Mouse (Mus musculus): Measurements from ENCODE around the gene Gaa. TPM values are rescaled to one million over a fixed set of nuclear protein-coding genes. Genes with fewer than 3 reads are reported as not detected.

Gene Gaa
- polyA plus RNA-seq, 2 experiments from 2014 or later = 11.5 to 27.8 TPM

DNA sequence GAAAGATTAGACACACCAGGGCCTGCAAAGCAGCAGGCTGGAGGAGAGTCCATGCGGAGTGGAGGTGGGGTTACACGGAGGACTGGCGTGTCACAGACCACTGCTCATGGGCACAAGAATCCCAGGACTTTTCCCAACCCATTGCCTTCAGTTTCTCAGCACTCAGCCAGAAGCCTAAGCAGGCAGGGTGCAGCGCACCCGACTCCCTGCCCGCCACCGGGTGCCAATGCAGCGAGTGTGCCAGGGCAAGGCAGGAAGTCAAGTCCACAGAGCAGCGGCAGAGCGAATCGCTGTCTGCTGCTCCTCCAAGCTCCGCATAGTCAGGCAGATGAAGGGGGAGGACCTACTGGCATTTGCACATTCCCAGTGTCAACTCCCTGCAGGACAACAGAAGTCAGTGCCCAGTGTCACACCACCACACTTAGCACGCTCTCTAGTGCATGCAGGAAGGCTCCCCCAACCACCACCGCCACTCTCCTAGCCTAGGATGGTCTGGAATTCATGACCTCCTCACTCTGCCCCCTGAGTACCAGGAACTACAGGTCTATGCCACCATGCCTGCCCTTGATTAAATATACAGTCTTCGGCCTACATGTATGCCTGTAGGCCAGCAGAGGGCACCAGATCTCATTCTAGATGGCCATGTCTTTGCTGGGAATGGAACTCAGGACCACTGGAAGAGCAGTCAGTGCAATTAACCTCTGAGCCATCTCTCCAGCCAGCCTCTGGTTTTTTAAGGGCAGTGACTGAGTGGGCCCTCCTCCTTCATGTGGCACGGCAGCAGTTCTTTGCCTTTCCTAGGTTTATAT, 37.4 kb downstream of the Gaa start:
- ATAC-seq = peak; percentile 68

DNA sequence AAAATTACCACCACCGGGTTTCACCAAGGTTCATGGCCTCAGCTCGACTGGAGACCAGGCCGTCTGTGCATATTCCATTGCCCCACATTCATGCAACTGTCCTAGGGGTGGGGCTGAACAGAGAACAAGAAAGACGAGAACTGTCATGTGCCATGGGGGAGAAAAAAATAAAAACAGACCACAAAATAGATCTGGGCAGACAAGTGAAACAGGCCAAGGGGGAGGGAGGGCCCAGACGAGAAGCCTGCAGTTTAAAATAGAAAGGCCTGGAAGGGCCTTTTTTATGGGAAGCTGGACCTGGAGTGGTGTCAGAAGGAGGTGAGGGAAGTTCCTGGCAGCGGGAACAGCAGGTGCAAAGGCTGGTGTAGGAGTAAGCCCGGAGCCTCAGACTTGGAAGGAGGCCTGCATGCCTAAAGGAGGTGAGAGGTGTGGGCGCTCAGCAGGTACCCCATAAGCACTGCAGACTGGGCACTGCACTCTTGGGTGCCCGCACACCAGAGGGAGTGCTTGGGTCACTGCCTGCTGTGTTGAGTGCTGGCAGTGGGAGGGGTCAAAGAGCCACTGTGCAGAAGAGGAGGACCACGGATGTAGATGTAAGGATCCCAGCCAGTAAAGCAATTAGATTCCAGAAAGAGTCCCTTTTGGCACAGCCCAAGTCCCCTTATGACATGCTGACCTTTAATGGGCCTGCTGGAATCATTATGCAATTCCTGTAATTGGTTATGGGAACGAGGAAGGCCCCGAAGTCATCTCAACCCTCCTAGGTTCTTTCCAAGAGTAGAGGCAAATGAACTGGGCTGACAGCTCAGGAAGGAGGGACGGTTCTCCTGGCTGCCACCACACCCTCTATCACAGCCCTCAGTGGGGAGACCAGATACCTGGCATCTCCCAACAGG, 39.3 kb downstream of the Gaa start:
- no peak for ATAC-seq

DNA sequence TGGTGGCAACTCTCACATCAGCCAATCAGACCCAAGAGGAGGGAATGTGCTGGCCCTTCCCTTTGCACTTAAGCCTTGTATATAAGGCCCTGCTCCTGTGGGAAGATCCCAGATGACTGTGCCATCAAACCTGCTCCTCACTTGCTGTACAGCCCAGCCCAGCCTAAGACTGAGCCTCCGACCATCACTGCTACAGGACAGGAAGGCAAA, 39.9 kb downstream of the Gaa start, which contains the start of gene Card14:
TSS of gene Card14 (plus strand) at position 111 of the 210 bp plus-strand sequence.
- no peak for ATAC-seq

DNA sequence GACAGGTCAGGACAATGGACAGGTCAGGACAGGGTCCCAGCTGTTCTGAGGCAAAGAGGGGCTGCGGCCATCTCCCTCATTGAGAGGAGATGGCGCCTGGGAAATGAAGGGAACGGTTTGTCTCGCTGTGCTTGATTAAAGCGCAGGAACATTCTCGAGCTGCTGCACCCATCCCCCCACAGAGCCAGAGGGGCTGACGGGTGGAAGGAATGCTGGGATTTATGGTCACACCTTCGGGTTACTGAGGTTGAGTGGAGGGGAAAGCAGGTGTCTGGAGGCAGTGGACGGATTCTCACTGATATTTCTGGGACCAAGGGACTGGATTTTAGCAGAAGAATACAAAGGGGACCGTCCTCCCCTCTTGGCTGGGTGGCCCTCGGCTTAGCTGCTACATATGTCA, 40.2 kb downstream of the Gaa start:
- ATAC-seq = no peak

DNA sequence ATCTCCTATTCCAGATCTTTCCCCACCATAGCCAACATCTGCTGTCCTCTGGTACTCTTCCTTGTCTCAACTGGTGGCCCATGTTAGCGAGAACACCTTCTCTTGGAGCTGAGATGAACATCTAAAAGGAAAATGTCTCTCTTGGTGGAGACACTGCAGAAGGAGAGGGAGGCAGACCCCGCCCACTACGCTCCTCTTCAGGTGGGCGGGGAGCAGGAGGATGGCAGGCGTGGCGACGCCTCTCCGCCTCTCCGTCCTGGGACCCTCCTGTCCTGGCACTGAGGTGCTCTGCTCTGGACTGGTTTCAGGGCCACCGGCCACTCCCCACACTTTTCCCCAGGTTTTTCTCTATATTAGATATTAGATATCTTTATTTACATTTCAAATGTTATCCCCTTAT, 42.9 kb downstream of the Gaa start:
- no peak for ATAC-seq

DNA sequence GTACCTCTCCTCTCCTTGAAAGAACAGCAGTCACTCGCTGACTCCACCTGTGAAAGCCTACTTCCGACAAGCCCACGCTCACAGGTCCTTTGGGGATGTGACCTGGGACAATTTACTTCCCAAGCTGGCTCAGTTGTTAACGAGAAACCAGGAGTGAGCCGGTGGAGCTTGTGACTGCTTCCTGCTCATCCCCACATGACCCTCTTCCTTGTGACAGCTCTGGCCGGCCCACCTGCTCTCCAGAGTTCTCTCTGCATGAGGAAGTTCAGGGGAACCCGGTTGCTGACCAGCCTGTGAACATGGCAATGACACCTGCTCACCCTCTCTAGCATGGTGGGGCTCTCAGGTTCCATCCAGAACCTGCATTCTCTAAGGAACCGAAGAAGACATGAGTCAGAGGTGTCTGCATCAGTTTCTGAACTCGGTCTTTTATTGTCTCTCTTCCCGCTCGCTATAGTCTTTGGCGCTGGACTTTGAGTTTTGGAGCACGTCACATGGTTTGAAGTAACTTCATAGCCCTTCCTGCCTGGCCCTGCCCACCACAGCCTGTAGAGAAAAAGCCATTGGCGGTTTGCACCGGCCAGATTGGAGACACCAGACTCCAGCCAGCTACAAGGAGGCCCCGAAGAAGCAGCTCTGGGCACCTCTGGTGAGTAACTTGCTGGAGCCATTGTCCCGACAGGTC, 46.7 kb downstream of the Gaa start:
- ATAC-seq = no peak

DNA sequence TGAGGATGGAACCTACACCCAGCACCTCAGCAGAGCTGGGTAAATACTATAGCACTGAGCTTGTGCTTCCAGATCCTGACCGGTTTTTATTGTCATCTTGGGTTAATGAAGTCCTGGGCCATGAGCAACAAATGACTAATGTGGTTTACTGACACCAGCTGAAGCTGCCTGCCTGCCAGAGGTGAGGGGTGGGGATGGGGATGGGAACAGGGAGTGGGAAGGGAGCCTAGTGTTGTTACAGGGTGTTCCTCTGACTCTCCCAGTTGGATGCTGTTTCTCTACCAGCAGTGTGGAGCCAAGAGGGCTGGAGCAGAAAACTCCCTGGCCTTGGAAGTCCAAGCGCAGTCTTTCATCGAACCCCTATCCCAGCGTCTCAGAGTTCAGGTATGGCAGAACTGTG, 49.0 kb downstream of the Gaa start:
- no peak for ATAC-seq

DNA sequence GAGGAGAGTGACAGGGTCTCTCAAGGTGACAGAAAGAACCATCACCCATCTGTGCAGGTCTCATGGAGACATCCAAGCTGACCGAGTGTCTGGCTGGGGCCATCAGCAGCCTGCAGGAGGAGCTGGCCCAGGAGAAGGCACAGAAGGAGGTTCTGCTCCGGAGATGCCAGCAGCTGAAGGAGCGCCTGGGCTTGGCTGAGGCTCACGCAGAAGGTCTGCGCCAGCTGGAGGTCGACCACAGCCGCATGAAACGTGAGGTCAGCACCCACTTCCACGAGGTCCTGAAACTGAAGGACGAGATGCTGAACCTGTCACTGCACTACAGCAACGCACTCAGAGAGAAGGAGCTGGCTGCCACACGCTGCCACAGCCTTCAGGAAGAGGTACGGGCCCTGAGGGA, 54.8 kb downstream of the Gaa start:
- ATAC-seq = no peak

DNA sequence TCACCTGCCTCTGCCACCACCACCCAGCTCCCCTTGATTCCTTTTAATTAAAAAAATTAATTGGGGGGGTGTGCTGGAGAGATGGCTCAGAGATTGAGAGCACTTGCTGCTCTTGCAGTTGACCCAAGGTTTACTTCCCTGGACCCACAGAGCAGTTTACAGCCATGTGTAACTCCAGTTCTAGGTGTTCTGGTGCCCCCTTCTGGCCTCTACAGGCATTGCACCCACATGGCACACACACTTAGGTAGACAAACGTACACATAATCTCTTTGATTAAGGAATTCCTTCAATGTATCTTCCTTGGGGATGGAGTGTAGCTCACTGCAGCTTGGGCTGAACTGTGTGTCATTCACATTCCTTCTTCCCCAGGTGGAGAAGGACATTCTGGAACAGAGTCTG, 57.4 kb downstream of the Gaa start:
- no peak for ATAC-seq

DNA sequence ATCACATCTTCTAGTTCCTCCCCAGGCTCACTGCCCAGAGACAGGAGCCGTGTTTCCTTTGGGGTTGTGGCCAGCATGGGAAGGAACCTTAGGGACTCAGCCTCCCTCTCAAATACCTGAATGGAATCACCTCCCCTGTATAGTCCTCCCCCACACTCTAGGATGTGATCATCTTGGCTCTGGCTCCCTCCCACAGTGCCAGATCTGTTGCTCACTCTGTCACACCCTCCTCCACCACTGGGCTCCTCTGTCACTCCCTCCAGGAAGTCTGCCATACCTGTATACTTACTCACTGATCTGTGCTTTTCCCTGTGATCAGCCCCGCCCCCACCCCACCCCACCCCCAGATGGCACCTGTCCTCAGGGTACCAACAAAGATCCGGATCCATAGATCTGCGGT, 62.9 kb downstream of the Gaa start:
- no peak for ATAC-seq

DNA sequence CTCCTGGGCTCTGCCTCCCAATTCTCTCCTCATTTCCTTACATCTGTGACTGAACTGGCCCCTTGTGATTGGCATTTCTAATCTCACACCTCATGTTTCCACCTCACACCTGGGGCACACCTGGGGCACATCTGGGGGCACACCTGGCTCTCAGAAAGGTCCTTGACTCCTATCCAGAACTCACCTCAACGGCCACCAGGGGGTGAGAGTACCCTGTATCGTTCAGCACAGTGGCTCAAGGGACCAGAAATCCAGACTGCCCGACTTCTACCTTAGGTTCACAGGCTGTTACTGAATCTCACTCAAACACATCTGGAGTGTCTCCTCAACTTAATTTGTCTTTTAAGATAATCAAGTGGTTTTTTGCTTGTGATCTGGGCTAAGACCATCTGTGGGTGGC, 64.3 kb downstream of the Gaa start:
- ATAC-seq = no peak

Other genes starting within 250 kb of the Gaa start
- gene Cbx2, start 244.9 kb upstream of the Gaa start, polyA plus RNA-seq (2017; shearing (Covaris generic)) = 1 to 10 TPM; 1.4 to 1.5 TPM
- gene Cbx8, start 226.9 kb upstream of the Gaa start, polyA plus RNA-seq (2017; shearing (Covaris generic)) = 1 to 10 TPM; 4.0 to 6.7 TPM
- 1 to 10 TPM; 1.7 to 3.7 TPM for gene Cbx4, start 181.7 kb upstream of the Gaa start, polyA plus RNA-seq (2017; shearing (Covaris generic))
- gene Tbc1d16, start 39.4 kb upstream of the Gaa start, polyA plus RNA-seq (2017; shearing (Covaris generic)) = 1 to 10 TPM in 1 of 2 experiments, under 1 TPM in 1; 0.72 to 1.0 TPM
- gene Ccdc40, start 39.3 kb upstream of the Gaa start, polyA plus RNA-seq (2017; shearing (Covaris generic)) = 1 to 10 TPM; 2.9 to 3.6 TPM
- gene Eif4a3, start 32.2 kb downstream of the Gaa start, polyA plus RNA-seq (2017; shearing (Covaris generic)) = 100 to 1,000 TPM; 175 to 208 TPM
- not detected for gene Card14, start 39.9 kb downstream of the Gaa start, polyA plus RNA-seq (2017; shearing (Covaris generic))
- 10 to 100 TPM in 1 of 2 experiments, 1 to 10 TPM in 1; 7.4 to 19.9 TPM for gene Sgsh, start 87.6 kb downstream of the Gaa start, polyA plus RNA-seq (2017; shearing (Covaris generic))
- 10 to 100 TPM in 1 of 2 experiments, 1 to 10 TPM in 1; 8.0 to 16.2 TPM for gene Slc26a11, start 87.7 kb downstream of the Gaa start, polyA plus RNA-seq (2017; shearing (Covaris generic))
- 10 to 100 TPM; 51.8 to 54.0 TPM for gene Rnf213, start 125.2 kb downstream of the Gaa start, polyA plus RNA-seq (2017; shearing (Covaris generic))
- gene Endov, start 223.5 kb downstream of the Gaa start, polyA plus RNA-seq (2017; shearing (Covaris generic)) = 10 to 100 TPM; 11.2 to 21.9 TPM

All from CD4-positive, CD25-positive, alpha-beta regulatory T cell, adult 4 months (primary cell).